ENCODE assay signal across 15 mouse cellular contexts in the genomic region with DNA sequence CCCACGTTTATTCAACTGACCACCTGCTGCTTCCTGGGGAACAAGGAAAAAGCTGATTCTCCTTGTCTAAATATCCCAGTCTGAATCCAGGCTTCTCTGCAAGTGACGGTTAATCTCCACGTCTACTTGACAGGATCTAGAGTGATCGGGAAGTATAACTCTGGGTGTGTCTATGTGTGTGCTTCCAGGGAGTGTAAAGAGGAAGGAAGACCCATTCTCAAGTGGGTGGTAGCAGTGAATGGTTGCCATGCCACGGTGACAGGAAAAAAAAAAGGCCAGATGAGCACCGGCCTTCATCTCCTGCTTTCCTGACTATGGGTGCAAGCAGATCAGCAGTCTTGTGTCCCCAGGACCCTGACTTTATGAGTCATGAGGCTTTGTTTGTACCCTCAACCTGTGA.
"Had no signal": no experiment of that assay in that cellular context is flagged by ENCODE, and none has a peak within 500 bp of the region (broad histone marks: within the 10 kb centered on the region; RNA-seq: fewer than 3 reads in every experiment).

No protein-coding gene starts in this region.

- H3K4me2 ChIP-seq: limb, embryonic 13.5 days; lung, embryonic 14.5 days; neural tube, embryonic 15.5 days had no signal

- ATAC-seq: intestine, embryonic 16.5 days had no signal

- H3K4me3 ChIP-seq: limb, embryonic 13.5 days; midbrain, embryonic 10.5 days; myocyte; neural tube, embryonic 15.5 days had no signal

- H3K9ac ChIP-seq: limb, embryonic 13.5 days; liver, embryonic 14.5 days; lung, embryonic 14.5 days; neural tube, embryonic 15.5 days had no signal

- H3K4me1 ChIP-seq: midbrain, embryonic 10.5 days had no signal

- H3K27me3 ChIP-seq: limb, embryonic 13.5 days; neural tube, embryonic 15.5 days had no signal

- H3K27ac ChIP-seq: kidney, postnatal 0 days; limb, embryonic 13.5 days; liver, embryonic 14.5 days; midbrain, embryonic 10.5 days; neural tube, embryonic 15.5 days had no signal

- DNase-seq: kidney, adult 8-10 months; kidney, postnatal 36 days; left cerebral cortex, postnatal 4 days; lung, embryonic 14.5 days; midbrain, embryonic 14.5 days; spleen, adult 18-20 months; thymus, adult 18-20 months; thymus, postnatal 25 days had no signal

- H3K9me3 ChIP-seq: limb, embryonic 13.5 days; midbrain, embryonic 10.5 days; neural tube, embryonic 15.5 days had no signal
